Mouse (Mus musculus) adrenal gland, postnatal 25 days (tissue): ENCODE data around the gene Igsf21. TPM values are rescaled to one million over a fixed set of nuclear protein-coding genes. Genes with fewer than 3 reads are reported as not detected.

Source experiments
- DNase-seq: peaks from one replicate; pipeline ENCODE4 v3.0.0; 2021; ENCODE audit warnings: mixed read lengths
- total RNA-seq: library from RNA; stranded (reverse); gene quantifications from 2 replicates; pipeline ENCODE4 v1.2.3, GENCODE M21; 2021

The Igsf21 gene
- total RNA-seq, 1 experiment from 2014 or later, result 1.9 TPM

DNA sequence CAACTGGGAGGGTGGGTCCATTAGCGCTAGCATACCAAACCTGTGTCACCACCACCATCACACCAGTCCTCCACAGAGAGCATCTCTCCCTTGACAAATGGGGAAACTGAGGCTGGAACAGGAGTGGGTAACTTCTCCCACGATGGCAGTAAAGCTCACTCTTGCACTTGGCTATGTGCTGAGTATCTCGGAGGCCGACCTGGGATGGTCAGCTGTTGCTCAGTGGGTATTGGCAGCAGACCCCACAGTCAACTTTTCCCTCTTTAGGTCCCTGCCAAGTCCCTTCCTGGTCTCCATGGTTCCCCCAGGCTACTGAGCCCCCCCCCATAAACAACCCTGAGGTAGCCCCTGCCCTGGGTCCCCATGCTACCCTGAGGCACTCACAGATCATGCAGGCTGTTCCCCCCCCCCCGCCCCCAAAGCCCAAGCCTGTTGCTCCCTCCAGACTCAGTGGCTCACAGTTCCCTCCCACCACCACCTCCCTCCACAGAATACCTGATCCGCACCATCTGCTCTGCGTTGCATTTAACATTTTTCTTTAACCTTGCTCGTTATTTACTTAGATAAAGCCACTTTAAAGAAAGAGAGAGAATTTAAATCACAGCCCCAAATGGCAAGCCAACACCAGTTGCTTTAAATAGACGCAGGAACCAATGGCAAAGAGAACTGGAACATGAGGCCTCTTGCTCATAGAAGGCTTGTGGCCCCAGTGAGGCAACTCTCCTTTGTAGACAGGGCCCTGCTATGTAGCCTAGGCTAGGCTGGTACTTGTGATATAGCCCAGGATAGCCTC lies 11.0 kb downstream of the Igsf21 start:
- DNase-seq, result no peak

- no peak for DNase-seq
Observed at GRCm38 (mm10) chr4:140234412-140235205, 12.0 kb downstream of the Igsf21 start.

GRCm38 (mm10) chr4:140227837-140228236 lies 18.7 kb downstream of the Igsf21 start:
- no peak for DNase-seq

DNA sequence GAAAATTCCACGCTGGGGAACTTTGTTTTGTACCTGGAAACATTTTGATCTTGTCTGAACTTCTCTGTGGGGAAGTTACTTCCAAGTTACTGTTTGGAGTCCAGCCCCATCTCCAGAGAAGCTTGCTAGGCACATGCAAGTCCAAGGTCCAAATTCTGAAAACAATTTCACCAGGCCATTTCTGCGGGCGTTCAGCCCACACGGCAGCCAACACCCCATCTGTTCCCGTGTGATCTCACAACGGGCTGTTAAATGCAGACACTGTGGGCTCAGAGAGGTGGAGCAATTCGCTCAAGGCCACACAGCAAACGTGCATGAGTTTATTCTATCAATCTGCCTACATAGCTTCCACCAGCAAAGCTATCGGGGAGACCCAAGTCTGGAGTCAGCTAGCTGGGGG lies 21.4 kb downstream of the Igsf21 start:
- no peak for DNase-seq

DNA sequence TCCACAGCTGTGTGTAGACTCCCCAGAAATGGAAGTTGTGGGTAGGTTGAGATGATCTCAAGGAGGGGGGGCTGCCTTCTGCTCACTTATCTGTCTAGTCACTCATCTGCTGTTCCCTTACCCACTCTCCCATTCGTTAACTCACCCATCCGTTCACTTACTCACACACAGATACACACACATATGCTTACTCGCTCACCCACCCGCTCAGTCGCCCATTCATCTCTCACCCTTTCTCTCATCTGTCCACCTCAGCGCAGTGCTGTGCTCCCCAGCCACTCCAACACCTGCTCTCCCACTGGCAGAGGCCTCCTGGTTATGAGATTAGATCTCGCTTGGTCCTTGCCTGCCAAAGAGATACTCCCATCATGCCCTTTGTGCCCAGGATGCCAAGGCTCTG lies 22.1 kb downstream of the Igsf21 start:
- no peak for DNase-seq

DNA sequence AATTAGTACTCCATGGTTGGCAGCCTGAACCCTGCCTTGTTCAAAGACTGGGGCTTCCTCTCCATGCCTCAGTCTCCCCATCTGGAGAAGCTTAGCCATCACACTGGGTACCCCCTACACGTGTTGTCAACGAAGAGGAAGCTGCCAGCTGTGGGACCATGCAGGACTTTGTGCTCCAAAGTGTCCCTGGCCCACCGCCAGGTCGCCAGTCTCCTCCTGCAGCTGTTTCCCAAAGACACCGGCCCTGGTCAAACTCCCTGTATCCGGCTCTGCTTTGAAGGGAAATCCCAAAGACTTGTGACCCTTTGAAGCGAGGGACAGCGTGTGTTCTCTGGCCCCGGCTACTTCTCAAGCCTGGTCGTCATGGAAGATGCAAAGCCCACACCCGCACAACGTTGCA lies 23.5 kb downstream of the Igsf21 start:
- DNase-seq, result peak; percentile 38

DNA sequence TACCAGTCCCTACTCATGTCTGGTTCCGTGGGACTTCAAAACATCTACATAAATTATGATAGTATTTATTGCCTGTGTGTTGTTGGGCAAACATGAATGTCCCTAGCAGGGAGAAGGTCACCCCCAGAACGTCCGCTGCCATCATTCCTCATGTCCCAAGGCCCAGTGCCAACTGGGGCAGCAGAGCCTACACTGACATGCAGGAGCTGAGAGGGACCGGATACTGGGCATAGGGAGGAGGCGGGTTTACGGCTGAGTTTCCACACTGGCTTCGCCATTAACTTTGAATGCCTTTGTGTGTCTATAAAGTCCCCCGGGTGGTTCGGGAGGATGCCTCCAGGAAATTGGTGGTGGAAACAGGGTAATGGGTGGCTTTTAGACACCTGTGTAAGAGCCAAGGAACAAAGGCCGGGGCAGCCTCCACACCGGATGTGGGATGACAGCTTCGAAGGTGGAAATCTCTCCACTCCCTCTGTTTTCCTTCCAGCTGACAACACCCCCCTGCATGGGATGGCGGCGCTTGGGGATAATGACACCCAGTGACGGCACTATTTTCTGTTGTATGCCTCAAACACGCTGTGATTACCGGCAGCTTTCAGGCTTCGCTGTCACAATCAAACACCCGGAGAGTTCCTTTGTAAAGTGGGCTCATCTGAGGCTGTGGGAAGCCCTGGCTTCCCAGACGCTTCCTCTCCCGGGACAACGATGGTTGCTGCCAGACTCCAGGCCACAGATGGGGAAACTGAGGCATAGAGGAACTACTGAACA lies 26.1 kb downstream of the Igsf21 start:
- peak; percentile 73 for DNase-seq

DNA sequence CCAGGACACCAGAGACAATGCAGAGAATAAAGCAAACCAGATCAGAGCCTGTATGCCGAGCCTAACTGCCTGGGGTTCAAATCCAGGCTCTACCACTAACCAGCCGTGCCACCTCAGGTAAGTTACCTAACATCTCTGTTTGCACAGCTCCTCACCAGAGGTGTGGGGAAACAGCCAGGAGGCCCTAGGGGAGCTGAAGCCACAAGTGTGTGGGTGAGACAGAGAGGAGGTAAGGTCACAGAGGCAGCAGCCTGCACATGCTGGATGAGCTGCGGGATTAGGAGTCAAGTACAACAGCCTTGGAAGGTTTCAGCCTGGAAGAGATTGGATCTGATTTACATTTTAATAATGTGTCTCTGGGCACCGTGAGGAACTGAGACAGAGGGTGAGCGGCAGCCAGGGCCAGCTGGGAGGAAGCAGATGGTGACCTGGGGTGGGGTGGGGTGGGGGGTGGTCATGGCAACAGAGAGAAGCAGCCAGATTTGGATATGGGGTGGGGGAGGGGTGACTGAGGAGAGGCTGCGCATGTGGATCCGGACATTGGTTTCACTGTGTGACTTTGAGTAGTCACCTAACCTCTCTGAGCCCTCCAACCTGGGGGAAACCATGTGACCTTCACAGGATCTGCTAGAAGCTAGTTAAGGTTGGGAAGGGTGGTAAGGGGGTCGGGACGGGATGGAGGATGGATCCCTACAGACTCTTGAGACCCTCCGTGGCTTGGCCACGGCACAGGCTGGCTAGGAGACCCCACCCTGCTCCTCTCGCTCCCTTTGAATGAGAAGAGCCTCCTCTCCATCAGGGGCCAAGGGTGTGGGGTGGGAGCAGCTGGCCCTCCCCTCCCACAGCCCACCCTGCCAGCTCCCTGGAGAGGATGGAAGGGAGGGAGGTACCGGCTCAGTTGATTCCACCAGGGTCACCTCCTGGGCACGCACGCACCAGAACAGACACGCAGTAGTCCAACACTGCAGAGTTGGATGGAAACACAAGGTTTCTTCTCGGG lies 27.4 kb downstream of the Igsf21 start:
- no peak for DNase-seq

- no peak for DNase-seq
Observed at GRCm38 (mm10) chr4:140218384-140218783, 28.2 kb downstream of the Igsf21 start.

DNA sequence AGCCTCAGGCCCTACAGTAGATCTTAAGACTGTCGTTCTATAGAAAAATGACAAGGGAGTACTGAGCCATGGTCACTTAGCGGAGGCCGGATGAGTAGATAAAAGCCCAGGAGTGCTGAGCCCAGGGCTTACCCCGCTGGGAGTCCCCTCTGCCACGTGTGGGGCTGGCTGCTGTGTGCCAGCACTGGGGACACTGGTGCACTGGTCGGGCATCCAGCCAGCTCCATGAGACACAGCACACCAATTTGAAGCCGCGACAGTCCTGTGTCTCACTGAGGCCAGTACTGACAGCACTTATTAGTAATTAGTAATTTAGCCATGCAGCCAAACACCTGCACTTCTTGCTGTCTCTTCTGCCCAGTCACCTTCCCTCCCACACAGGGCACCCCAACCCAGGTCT lies 28.6 kb downstream of the Igsf21 start:
- no peak for DNase-seq

DNA sequence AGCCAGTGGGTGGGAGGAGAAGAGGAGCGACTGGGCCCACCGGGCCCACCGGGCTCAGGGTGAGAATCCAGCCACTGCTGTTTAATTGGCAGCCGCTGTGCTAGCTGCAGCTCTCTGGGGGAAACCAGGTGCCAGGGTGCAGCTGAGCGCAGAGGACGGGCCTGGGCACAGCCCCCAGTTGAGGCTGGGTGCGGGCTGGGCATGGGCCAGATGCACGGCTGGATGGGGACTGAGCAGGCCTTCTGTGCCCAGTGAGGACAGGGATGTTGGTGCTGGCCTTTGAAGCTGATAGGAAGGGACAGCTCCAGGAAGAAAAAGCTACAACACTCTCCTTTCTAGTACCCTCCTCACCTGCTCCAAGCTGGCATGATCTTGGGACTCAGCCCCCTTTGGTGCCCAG lies 30.5 kb downstream of the Igsf21 start:
- no peak for DNase-seq

DNA sequence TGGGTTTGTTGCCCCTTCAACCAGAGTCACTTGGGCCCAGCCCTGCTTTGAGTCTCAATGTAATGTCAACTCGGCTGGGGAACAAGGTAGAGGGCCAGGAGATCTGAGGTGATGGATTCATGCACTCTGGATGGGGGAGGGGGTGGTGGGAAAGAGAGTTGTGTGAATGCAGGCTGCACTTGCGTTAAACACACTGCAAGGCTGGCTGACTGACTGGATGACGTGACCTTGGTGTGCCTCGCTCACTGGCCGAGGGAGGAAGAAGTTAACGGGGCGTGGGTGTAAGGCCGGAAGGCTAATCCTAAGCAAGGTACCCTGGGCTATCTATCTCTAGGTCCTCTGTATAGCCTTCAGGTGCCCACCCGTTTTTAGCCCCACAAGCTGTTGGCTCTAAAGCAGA lies 31.4 kb downstream of the Igsf21 start:
- peak; percentile 25 for DNase-seq

DNA sequence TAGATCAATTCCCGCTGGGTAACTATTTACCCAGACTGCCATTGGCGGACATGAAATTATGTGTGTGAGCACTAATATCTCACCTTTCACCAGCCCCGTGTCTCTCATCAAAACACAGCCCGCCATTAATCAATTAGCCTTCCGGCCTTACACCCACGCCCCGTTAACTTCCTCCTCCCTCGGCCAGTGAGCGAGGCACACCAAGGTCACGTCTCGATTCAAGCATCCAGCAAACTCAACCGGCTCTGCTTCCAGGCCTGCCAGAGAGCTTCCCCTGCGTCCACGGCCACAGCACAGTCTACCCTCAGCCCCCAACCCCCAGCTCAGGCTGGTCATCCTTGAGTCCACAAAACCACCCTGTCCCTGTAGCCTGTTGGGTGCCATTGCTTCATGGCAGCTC lies 32.2 kb downstream of the Igsf21 start:
- peak; percentile 35 for DNase-seq

DNA sequence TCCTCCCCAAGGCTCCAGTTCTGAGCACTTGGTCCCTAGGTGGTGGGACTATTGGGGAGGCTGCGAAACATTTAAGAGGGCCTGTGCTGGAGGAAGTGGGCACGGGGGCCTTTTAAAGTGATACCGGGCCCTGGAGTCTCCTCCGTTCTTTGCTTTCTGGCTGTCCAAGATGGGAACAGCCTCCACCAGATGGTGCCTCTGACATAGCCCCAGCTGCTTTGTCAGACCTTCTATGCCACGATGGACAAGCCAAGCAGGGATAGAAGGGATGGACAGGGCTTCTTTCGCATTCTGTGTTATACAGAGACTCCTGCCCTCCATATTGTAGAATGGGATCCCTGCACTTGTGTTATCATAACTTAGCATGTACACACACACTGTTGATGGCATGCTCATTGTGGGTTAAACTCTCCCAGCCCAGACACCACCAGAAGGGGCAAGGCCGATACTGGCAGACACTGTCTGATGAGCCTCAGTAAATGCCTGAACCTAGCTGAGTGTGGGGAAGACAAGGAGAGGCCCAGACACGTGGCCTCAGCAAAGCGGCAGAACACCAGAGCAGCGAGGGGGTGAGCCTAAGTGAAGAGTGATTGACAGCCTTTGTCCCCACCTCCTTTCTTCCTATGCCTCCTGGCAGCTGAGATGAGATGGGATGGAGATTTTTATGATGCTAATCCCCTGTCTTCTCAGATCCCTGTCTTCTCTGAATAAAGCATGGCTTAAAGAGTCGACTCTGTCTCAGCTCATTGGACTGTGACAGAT lies 36.3 kb downstream of the Igsf21 start:
- DNase-seq, result no peak

GRCm38 (mm10) chr4:140205811-140206231 lies 40.8 kb downstream of the Igsf21 start:
- peak; percentile 77 for DNase-seq

DNA sequence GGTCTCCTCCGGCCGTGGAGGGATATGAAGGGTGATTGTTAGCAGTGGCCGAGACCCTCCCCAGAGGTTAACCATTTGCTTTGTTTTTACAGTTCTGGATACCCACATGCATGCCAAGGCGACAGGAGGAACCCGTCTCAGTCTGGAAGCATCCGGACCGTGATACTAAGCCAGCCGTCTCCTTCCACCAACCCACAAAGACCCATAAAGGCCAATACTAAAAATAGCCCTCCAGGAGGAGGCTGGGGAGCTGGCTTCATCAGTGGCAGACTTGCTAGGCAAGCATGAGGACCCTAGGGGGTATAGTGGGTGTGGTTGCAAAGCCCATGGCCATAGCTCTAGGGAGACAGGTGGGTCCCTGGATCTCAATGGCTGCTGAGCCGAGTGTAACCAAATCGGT lies 41.8 kb downstream of the Igsf21 start:
- DNase-seq, result no peak

DNA sequence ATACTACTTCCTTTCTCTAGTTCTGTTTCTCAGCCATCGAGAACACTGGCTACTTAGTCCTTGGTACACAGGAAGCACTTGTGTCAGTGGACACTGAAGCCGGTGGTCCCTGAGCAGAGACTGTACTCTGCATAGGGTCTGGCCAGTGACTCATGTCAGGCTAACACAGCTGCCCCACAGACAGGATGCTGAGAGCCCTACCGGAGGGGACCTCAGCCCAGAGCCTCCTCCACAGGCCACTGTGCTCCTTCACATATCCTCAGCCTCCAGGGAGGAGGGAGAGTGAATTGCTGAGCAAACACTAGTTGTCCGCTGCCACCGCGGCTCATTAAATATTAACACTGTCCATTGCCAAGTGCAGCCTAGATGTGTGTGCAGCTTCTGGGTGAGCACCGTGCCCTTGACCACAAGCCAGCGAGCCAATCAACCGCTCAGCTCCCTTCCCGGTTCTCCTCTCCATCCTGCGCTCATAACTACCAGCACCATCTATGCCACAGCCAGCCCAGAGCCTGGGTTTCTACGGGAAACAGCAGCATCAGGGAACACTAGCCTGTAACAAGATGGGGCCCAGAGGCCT lies 42.8 kb downstream of the Igsf21 start:
- DNase-seq, result no peak

DNA sequence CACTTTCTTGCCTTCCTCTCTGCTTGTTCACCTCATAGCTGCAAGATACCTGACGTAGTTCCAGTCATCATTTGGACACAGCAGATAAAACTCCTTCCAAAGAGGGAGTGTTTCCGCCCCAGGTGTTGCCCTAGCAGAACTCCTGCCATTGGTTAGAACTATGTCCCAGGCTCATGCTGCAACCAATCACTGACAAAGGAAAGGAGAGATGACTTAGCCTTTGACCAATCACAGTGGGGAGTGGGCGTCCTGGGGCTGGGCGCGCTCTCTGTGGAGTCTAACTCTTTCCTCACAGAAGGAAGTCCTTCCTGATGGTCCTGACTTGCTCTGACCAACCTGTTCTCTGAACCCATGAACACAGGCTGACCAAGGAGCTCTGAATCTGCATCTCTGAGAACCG lies 44.4 kb downstream of the Igsf21 start:
- no peak for DNase-seq

DNA sequence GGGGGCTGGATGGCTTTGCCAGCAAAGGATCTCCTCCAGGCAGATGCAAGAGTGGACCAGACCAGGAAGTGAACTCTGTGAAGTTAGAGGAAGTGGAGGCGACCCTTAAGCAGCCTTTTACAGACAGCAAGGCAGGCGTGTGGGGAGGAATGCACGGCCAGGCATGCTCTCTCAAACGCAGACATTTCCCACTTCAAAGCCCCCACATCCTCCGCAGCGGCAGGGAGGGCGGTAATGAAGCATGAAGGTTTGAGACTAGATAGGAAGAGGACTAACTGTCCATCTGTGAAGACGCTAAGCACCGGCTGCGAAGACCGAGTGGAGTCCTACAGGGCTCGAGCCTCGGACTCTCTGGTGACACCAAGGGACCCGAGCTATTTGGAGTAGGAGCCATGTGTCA lies 46.3 kb downstream of the Igsf21 start:
- no peak for DNase-seq

GRCm38 (mm10) chr4:140196717-140197116 lies 49.9 kb downstream of the Igsf21 start:
- DNase-seq, result no peak
